Mouse (Mus musculus): ENCODE data around the gene Esr1.

Gene Esr1

GRCm38 (mm10) chr10:4847523-4847922 lies 236.1 kb downstream of the Esr1 start:
- DNase-seq: no peak

GRCm38 (mm10) chr10:4849881-4850280 lies 238.5 kb downstream of the Esr1 start:
- no peak for DNase-seq

- no peak for DNase-seq
These were observed 263.8 kb downstream of the Esr1 start for GRCm38 (mm10) chr10:4875076-4875737.

- DNase-seq: no peak
These were observed 270.0 kb downstream of the Esr1 start for GRCm38 (mm10) chr10:4881391-4881790.

GRCm38 (mm10) chr10:4885506-4885905 lies 274.1 kb downstream of the Esr1 start:
- DNase-seq: no peak

- no peak for DNase-seq
These were observed 274.6 kb downstream of the Esr1 start for GRCm38 (mm10) chr10:4885961-4886360.

GRCm38 (mm10) chr10:4893475-4893874 lies 282.1 kb downstream of the Esr1 start:
- no peak for DNase-seq

GRCm38 (mm10) chr10:4897789-4898188 lies 286.4 kb downstream of the Esr1 start:
- DNase-seq: no peak

GRCm38 (mm10) chr10:4900324-4900723 lies 288.9 kb downstream of the Esr1 start:
- peak; percentile 9 for DNase-seq

GRCm38 (mm10) chr10:4909271-4909670 lies 297.9 kb downstream of the Esr1 start:
- DNase-seq: no peak

GRCm38 (mm10) chr10:4910451-4910850 lies 299.1 kb downstream of the Esr1 start:
- DNase-seq: no peak

GRCm38 (mm10) chr10:4919046-4919445 lies 307.7 kb downstream of the Esr1 start:
- no peak for DNase-seq

GRCm38 (mm10) chr10:4923616-4924015 lies 312.2 kb downstream of the Esr1 start:
- no peak for DNase-seq

- DNase-seq: no peak
These were observed 313.0 kb downstream of the Esr1 start for GRCm38 (mm10) chr10:4924391-4924790.

GRCm38 (mm10) chr10:4943148-4943547 lies 331.8 kb downstream of the Esr1 start:
- no peak for DNase-seq

- DNase-seq: no peak
These were observed 333.3 kb downstream of the Esr1 start for GRCm38 (mm10) chr10:4944725-4945124.

GRCm38 (mm10) chr10:4965768-4966167 lies 354.4 kb downstream of the Esr1 start:
- DNase-seq: no peak

GRCm38 (mm10) chr10:4971156-4971555 lies 359.8 kb downstream of the Esr1 start:
- no peak for DNase-seq

GRCm38 (mm10) chr10:4971586-4971985 lies 360.2 kb downstream of the Esr1 start:
- DNase-seq: no peak

GRCm38 (mm10) chr10:4972026-4972425 lies 360.6 kb downstream of the Esr1 start:
- no peak for DNase-seq

GRCm38 (mm10) chr10:4974246-4974645 lies 362.9 kb downstream of the Esr1 start:
- DNase-seq: no peak

- DNase-seq: no peak
These were observed 365.2 kb downstream of the Esr1 start for GRCm38 (mm10) chr10:4976557-4976956.

GRCm38 (mm10) chr10:4977374-4977773 lies 366.0 kb downstream of the Esr1 start:
- no peak for DNase-seq

- no peak for DNase-seq
These were observed 372.5 kb downstream of the Esr1 start for GRCm38 (mm10) chr10:4983919-4984318.

- DNase-seq: peak; percentile 15
These were observed 382.4 kb downstream of the Esr1 start for GRCm38 (mm10) chr10:4993802-4994201.
